Comparison of ENCODE assay signal across 8 mouse cellular contexts in genomic region chr17:28327673-28328325, GRCm38 (mm10). TPM values are rescaled to one million over a fixed set of nuclear protein-coding genes. Genes with fewer than 3 reads are reported as not detected.
DNase-seq lines count a peak whose midpoint lies in the region; ATAC-seq and TF ChIP-seq lines count a peak whose summit lies in the region.

No protein-coding gene starts in this region.

- H3K36me3 ChIP-seq in heart, embryonic 11.5 days (ENCODE audit: control insufficient read depth, insufficient read depth, low read length) = peaks cover 18% of the 10 kb centered on the region
- H3K36me3 ChIP-seq in ES-Bruce4 (ENCODE audit: control insufficient read depth, insufficient read depth, low read length, poor library complexity, severe bottlenecking) = peaks cover 30% of the 10 kb centered on the region
- peaks cover 58% of the 10 kb centered on the region for H3K36me3 ChIP-seq in embryonic facial prominence, embryonic 14.5 days (ENCODE audit: control insufficient read depth, insufficient read depth, low read length)
- H3K36me3 ChIP-seq in lung, postnatal 0 days (ENCODE audit: insufficient read depth, low read length) = peaks cover 10% of the 10 kb centered on the region; the same call in 1 of the 2 replicates

- ATAC-seq in heart, embryonic 11.5 days (replicated peaks; ENCODE audit: insufficient number of reproducible peaks, low FRiP score, low TSS enrichment) = peak; percentile 24; the same call in 1 of the 2 replicates
- peak; percentile 38 for ATAC-seq in embryonic facial prominence, embryonic 14.5 days (ENCODE audit: low read depth)
- ATAC-seq in lung, postnatal 0 days = peak; percentile 59

- peak overlapping the region; percentile 98 for H3K27ac ChIP-seq in heart, embryonic 11.5 days (ENCODE audit: low read depth, low read length)
- H3K27ac ChIP-seq in ES-Bruce4 (ENCODE audit: insufficient read depth, low read length) = peak overlapping the region; percentile 40
- peak overlapping the region; percentile 98 for H3K27ac ChIP-seq in embryonic facial prominence, embryonic 14.5 days (replicated peaks; ENCODE audit: low read depth, low read length)
- H3K27ac ChIP-seq in lung, postnatal 0 days (ENCODE audit: low read length) = peak overlapping the region; percentile 94

- no peaks in the 10 kb centered on the region for H3K9me3 ChIP-seq in heart, embryonic 11.5 days (replicated peaks; ENCODE audit: control insufficient read depth, low read length)
- H3K9me3 ChIP-seq in ES-Bruce4 (replicated peaks; ENCODE audit: control insufficient read depth, insufficient read depth, low read length, poor library complexity, severe bottlenecking) = no peaks in the 10 kb centered on the region
- no peaks in the 10 kb centered on the region for H3K9me3 ChIP-seq in embryonic facial prominence, embryonic 14.5 days (ENCODE audit: control insufficient read depth, low read length)
- no peaks in the 10 kb centered on the region for H3K9me3 ChIP-seq in lung, postnatal 0 days (ENCODE audit: low read length)

- 10% methylated on average over 22 of the region's 22 CpGs for WGBS in heart, embryonic 11.5 days (ENCODE audit: insufficient replicate concordance)
- 4% methylated on average over 22 of the region's 22 CpGs for WGBS in embryonic facial prominence, embryonic 14.5 days
- WGBS in lung, postnatal 0 days = 9% methylated on average over 22 of the region's 22 CpGs

- TF ChIP-seq CTCF in ES-Bruce4 (IDR thresholded peaks at IDR 0.05; ENCODE audit: low read depth, low read length) = no peak
- TF ChIP-seq CTCF in lung, postnatal 0 days (IDR thresholded peaks at IDR 0.05) = no peak

- intact Hi-C loops in heart, postnatal 25 days (cut with DNase I) = loop anchor here (1.0 kb wide), 1 partner anchor 41 kb away; no protein-coding TSS in a partner anchor

- H3K9ac ChIP-seq in heart, embryonic 11.5 days (ENCODE audit: low read depth, low read length) = peak overlapping the region; percentile 68
- peak overlapping the region; percentile 95 for H3K9ac ChIP-seq in ES-Bruce4 (ENCODE audit: low read depth, poor library complexity, severe bottlenecking)
- H3K9ac ChIP-seq in embryonic facial prominence, embryonic 14.5 days (ENCODE audit: low read depth, low read length) = peak overlapping the region; percentile 98
- H3K9ac ChIP-seq in lung, postnatal 0 days (replicated peaks; ENCODE audit: low read depth) = peak overlapping the region; percentile 45

- peaks cover 23% of the 10 kb centered on the region for H3K4me1 ChIP-seq in heart, embryonic 11.5 days (ENCODE audit: control insufficient read depth, insufficient read depth, low read length)
- H3K4me1 ChIP-seq in ES-Bruce4 (ENCODE audit: control insufficient read depth, insufficient read depth, low read length) = peaks cover 11% of the 10 kb centered on the region
- peaks cover 16% of the 10 kb centered on the region for H3K4me1 ChIP-seq in embryonic facial prominence, embryonic 14.5 days (ENCODE audit: control insufficient read depth, insufficient read depth, low read length)
- H3K4me1 ChIP-seq in lung, postnatal 0 days (ENCODE audit: insufficient read depth, low read depth, low read length) = peaks cover 15% of the 10 kb centered on the region

- peak overlapping the region; percentile 96 for H3K4me2 ChIP-seq in heart, embryonic 11.5 days
- peak overlapping the region; percentile 85 for H3K4me2 ChIP-seq in embryonic facial prominence, embryonic 14.5 days (ENCODE audit: low read depth, low read length)
- H3K4me2 ChIP-seq in lung, postnatal 0 days (replicated peaks; ENCODE audit: low read depth, low read length) = peak overlapping the region; percentile 88

- no peak for TF ChIP-seq POLR2A in ES-Bruce4 (IDR thresholded peaks at IDR 0.05; ENCODE audit: insufficient read depth, low read length)

- DNase-seq in heart, postnatal 25 days (ENCODE audit: low spot score) = no peak
- DNase-seq in embryonic facial prominence, embryonic 14.5 days (ENCODE audit: low spot score) = no peak
- peak; percentile 75 to 76 for DNase-seq in kidney, adult 8-10 months
- DNase-seq in lung, postnatal 0 days (ENCODE audit: low spot score) = peak; percentile 54
- DNase-seq in cerebellum, adult 9-11 months = no peak
- no peak for DNase-seq in urinary bladder, postnatal 36 days (ENCODE audit: low spot score in 2 of 2)

- peak overlapping the region; percentile 97 for H3K4me3 ChIP-seq in heart, embryonic 11.5 days (ENCODE audit: low read depth, low read length)
- peak overlapping the region; percentile 50 for H3K4me3 ChIP-seq in ES-Bruce4 (ENCODE audit: low read depth, low read length)
- peak overlapping the region; percentile 85 for H3K4me3 ChIP-seq in embryonic facial prominence, embryonic 14.5 days (ENCODE audit: low read depth, low read length)
- peak overlapping the region; percentile 67 for H3K4me3 ChIP-seq in lung, postnatal 0 days (ENCODE audit: low read depth, low read length)

- H3K27me3 ChIP-seq in heart, embryonic 11.5 days (ENCODE audit: control insufficient read depth, insufficient read depth, low read length) = no peaks in the 10 kb centered on the region
- H3K27me3 ChIP-seq in ES-Bruce4 (ENCODE audit: control insufficient read depth, insufficient read depth, low read length, poor library complexity, severe bottlenecking) = no peaks in the 10 kb centered on the region
- H3K27me3 ChIP-seq in embryonic facial prominence, embryonic 14.5 days (replicated peaks; ENCODE audit: control insufficient read depth, insufficient read depth, low read length) = no peaks in the 10 kb centered on the region
- H3K27me3 ChIP-seq in lung, postnatal 0 days (replicated peaks; ENCODE audit: insufficient read depth, low read length) = no peaks in the 10 kb centered on the region

- 0 out of 2 replicates have a peak, but pooled peaks have one; percentile 23 for TF ChIP-seq EP300 in ES-Bruce4 (IDR thresholded peaks at IDR 0.05; ENCODE audit: insufficient read depth, low read depth, low read length)
- no peak for TF ChIP-seq EP300 in lung, postnatal 0 days (IDR thresholded peaks at IDR 0.05)

RNA-seq across cellular contexts. Expression of gene Rpl10a, which starts 0.5 kb away (rescaled TPM):
- 408 and 446 TPM in 2 replicates for polyA plus RNA-seq in heart, embryonic 11.5 days (2014; fragmentation: Nextera tagmentation; extraction: Ambion mirVana)
- total RNA-seq in heart, postnatal 25 days (2021) = 100 to 1,000 TPM; 359 to 375 TPM
- polyA plus RNA-seq in ES-Bruce4 (2011; ENCODE audit: insufficient read depth, insufficient read length, low read depth, missing spikeins) = 1,875 and 2,151 TPM in 2 replicates
- 800 and 852 TPM in 2 replicates for polyA plus RNA-seq in embryonic facial prominence, embryonic 14.5 days (2014; fragmentation: Nextera tagmentation; extraction: Ambion mirVana)
- polyA plus RNA-seq in lung, postnatal 0 days (2015; fragmentation: Nextera tagmentation; extraction: Ambion mirVana) = 446 and 458 TPM in 2 replicates

RNA-seq across cellular contexts. Expression of gene Fance, which starts 14.5 kb away (rescaled TPM):
- polyA plus RNA-seq in heart, embryonic 11.5 days (2014; fragmentation: Nextera tagmentation; extraction: Ambion mirVana) = 15.3 and 17.3 TPM in 2 replicates
- total RNA-seq in heart, postnatal 25 days (2021) = 10 to 100 TPM; 10.5 to 11.1 TPM
- 56.8 and 64.7 TPM in 2 replicates for polyA plus RNA-seq in ES-Bruce4 (2011; ENCODE audit: insufficient read depth, insufficient read length, low read depth, missing spikeins)
- polyA plus RNA-seq in embryonic facial prominence, embryonic 14.5 days (2014; fragmentation: Nextera tagmentation; extraction: Ambion mirVana) = 26.1 and 30.6 TPM in 2 replicates
- 21.8 and 24.3 TPM in 2 replicates for polyA plus RNA-seq in lung, postnatal 0 days (2015; fragmentation: Nextera tagmentation; extraction: Ambion mirVana)

RNA-seq across cellular contexts. Expression of gene Tead3, which starts 22.8 kb away (rescaled TPM):
- polyA plus RNA-seq in heart, embryonic 11.5 days (2014; fragmentation: Nextera tagmentation; extraction: Ambion mirVana) = 6.5 and 7.5 TPM in 2 replicates
- total RNA-seq in heart, postnatal 25 days (2021) = 10 to 100 TPM; 12.2 to 14.4 TPM
- 28.6 and 31.9 TPM in 2 replicates for polyA plus RNA-seq in ES-Bruce4 (2011; ENCODE audit: insufficient read depth, insufficient read length, low read depth, missing spikeins)
- polyA plus RNA-seq in embryonic facial prominence, embryonic 14.5 days (2014; fragmentation: Nextera tagmentation; extraction: Ambion mirVana) = 11.3 and 12.0 TPM in 2 replicates
- 9.7 and 11.4 TPM in 2 replicates for polyA plus RNA-seq in lung, postnatal 0 days (2015; fragmentation: Nextera tagmentation; extraction: Ambion mirVana)

RNA-seq across cellular contexts. Expression of gene Tulp1, which starts 37.2 kb away (rescaled TPM):
- 2.9 and 5.0 TPM in 2 replicates for polyA plus RNA-seq in heart, embryonic 11.5 days (2014; fragmentation: Nextera tagmentation; extraction: Ambion mirVana)
- total RNA-seq in heart, postnatal 25 days (2021) = under 1 TPM in 1 of 2 experiments, not detected in 1; 0.34 TPM
- polyA plus RNA-seq in ES-Bruce4 (2011; ENCODE audit: insufficient read depth, insufficient read length, low read depth, missing spikeins) = 14.0 and 14.7 TPM in 2 replicates
- 3.9 and 6.0 TPM in 2 replicates for polyA plus RNA-seq in embryonic facial prominence, embryonic 14.5 days (2014; fragmentation: Nextera tagmentation; extraction: Ambion mirVana)
- polyA plus RNA-seq in lung, postnatal 0 days (2015; fragmentation: Nextera tagmentation; extraction: Ambion mirVana) = 18.1 and 22.7 TPM in 2 replicates

Comparison
In these comparisons a context has a peak if more than half of its experiments do, and no peak if none do; other contexts are left out.
1. H3K27ac ChIP-seq: peak in every context shown above with its lines; median percentile 98 in heart, embryonic 11.5 days; 98 in embryonic facial prominence, embryonic 14.5 days; 94 in lung, postnatal 0 days; 40 in ES-Bruce4.
2. H3K9ac ChIP-seq: peak in every context shown above with its lines; median percentile 98 in embryonic facial prominence, embryonic 14.5 days; 95 in ES-Bruce4; 68 in heart, embryonic 11.5 days; 45 in lung, postnatal 0 days.
3. DNase-seq: peak in kidney, adult 8-10 months (2 of 2) and lung, postnatal 0 days (single experiment); none in heart, postnatal 25 days (single experiment), embryonic facial prominence, embryonic 14.5 days (single experiment), cerebellum, adult 9-11 months (single experiment) and urinary bladder, postnatal 36 days (0 of 2).
4. Peak in every context shown above with its lines, with median percentiles within 50 percentile points of each other: ATAC-seq, H3K4me2 ChIP-seq and H3K4me3 ChIP-seq.